Mouse (Mus musculus) testis, adult 2 months (tissue): ENCODE measurements around the gene Plcb4.

Experiments
- CTCF ChIP-seq: fragments of 200-500 bp; IDR thresholded peaks from 2 replicates; pipeline ENCODE4 v1.5.1; 2012; ENCODE audit warnings: low read depth, mild to moderate bottlenecking, inconsistent platforms, low read length, moderate library complexity; ENCODE audit not compliant: control insufficient read depth, insufficient read depth, insufficient replicate concordance
- POLR2A ChIP-seq: fragments of 200-500 bp; IDR thresholded peaks from 2 replicates; pipeline ENCODE4 v1.6.1; 2012; ENCODE audit warnings: low read depth, mild to moderate bottlenecking, inconsistent platforms, low read length, moderate library complexity; ENCODE audit not compliant: control insufficient read depth

DNA sequence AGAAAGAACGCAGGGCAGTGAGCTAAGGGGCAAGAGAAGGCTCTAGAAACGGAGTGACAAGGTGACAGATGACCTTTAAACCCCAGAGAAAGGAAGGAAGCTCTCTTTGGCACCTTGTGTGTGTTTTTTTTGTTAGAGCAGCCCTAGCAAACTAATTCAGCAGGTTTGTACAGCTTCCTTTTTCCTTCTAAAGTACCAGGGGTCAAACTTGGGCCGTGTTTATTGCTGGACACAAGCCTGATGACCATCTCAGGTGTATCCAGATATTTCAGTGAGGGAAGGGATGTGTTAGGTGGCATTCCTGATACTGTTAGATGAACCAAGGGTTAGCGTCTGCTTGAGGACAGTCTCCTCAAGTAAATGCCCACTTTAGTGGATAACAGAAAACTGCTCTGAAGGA lies 116.2 kb downstream of the Plcb4 start:
- TF ChIP-seq POLR2A (no peak), CTCF (no peak)
